Mouse (Mus musculus): ENCODE measurements around the gene Rbm8a.

GRCm38 (mm10) chr3:96679159-96679674 is 49.5 kb downstream of the Rbm8a start:
- TF ChIP-seq POLR2A (IDR thresholded peaks at IDR 0.05; ENCODE audit: low read depth, low read length), result no peak
- TF ChIP-seq CTCF (IDR thresholded peaks at IDR 0.05; ENCODE audit: extremely low read depth, insufficient read length, insufficient replicate concordance, low read depth, low read length), result no peak

All from small intestine, adult 2 months (tissue).